Comparison of ENCODE assay signal across 22 mouse cellular contexts in the genomic region with DNA sequence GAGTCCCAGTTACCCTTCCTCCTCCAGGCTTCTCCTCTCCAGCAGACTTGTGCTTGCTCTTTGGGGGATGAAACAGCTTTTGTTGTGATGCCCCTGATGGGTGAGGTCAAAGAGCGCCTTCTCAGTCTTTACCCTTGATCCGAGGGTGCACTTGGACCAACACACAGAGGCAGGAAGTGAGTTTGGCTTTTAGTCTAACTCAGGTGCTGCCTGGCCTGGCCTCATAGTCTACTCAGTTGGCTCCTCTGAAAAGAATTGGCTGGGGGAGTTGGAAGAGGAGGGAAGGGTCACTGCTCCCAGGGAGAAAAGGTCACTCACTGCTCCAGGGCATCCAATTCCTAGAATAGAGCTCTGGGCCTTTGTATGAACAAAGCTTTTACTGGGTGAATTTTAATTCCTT. TPM values are rescaled to one million over a fixed set of nuclear protein-coding genes. Genes with fewer than 3 reads are reported as not detected.
DNase-seq lines count a peak whose midpoint lies in the region; TF ChIP-seq lines count a peak whose summit lies in the region.
"Had no signal": no experiment of that assay in that cellular context is flagged by ENCODE, and none has a peak within 500 bp of the region (broad histone marks: within the 10 kb centered on the region; RNA-seq: fewer than 3 reads in every experiment).

No protein-coding gene starts in this region.

- TF ChIP-seq POLR2A in ES-Bruce4 (IDR thresholded peaks at IDR 0.05; ENCODE audit: insufficient read depth, low read length), result no peak

- no peaks in the 10 kb centered on the region for H3K27me3 ChIP-seq in heart, embryonic 10.5 days (ENCODE audit: insufficient read depth, poor library complexity, severe bottlenecking)
- no peaks in the 10 kb centered on the region for H3K27me3 ChIP-seq in ES-Bruce4 (ENCODE audit: control insufficient read depth, insufficient read depth, low read length, poor library complexity, severe bottlenecking)
- H3K27me3 ChIP-seq: forebrain, embryonic 13.5 days; hindbrain, embryonic 12.5 days; intestine, embryonic 15.5 days; liver, embryonic 12.5 days had no signal

- WGBS in heart, embryonic 10.5 days, result 82% methylated on average over 2 of the region's 2 CpGs

- peak; percentile 71; the same call in 1 of the 2 replicates for TF ChIP-seq EP300 in ES-Bruce4 (IDR thresholded peaks at IDR 0.05; ENCODE audit: insufficient read depth, low read depth, low read length)

- no peak for DNase-seq in heart, embryonic 10.5 days (ENCODE audit: low spot score)
- DNase-seq in heart, postnatal 14 days, result no peak
- DNase-seq in kidney, adult 8-10 months, result peak; percentile 57 to 70
- DNase-seq in kidney, postnatal 4 days, result no peak
- peak; percentile 18 for DNase-seq in R1 (ENCODE audit: low read depth, low spot score)
- no peak for DNase-seq in left cerebral cortex, adult 11 months (ENCODE audit: low spot score)
- DNase-seq: adrenal gland, postnatal 10 days; B cell, adult 2 months; cerebellum, adult 9-11 months; gastrocnemius, postnatal 10 days; heart, adult 2 months; lung, embryonic 14.5 days; lung, postnatal 36 days; retina, postnatal 1 day; right cerebral cortex, postnatal 4 days had no signal

- no peak overlapping the region for H3K4me3 ChIP-seq in heart, embryonic 10.5 days
- H3K4me3 ChIP-seq in ES-Bruce4 (ENCODE audit: low read depth, low read length), result no peak overlapping the region
- H3K4me3 ChIP-seq: embryonic facial prominence, embryonic 10.5 days; forebrain, embryonic 13.5 days; heart, adult 2 months; hindbrain, embryonic 12.5 days; intestine, embryonic 15.5 days; limb, embryonic 10.5 days; liver, embryonic 12.5 days had no signal

- H3K27ac ChIP-seq in heart, embryonic 10.5 days, result peak overlapping the region; percentile 16; the same call in 1 of the 2 replicates
- H3K27ac ChIP-seq in ES-Bruce4 (ENCODE audit: insufficient read depth, low read length), result peak overlapping the region; percentile 24
- H3K27ac ChIP-seq: embryonic facial prominence, embryonic 10.5 days; forebrain, embryonic 13.5 days; heart, adult 2 months; hindbrain, embryonic 12.5 days; intestine, embryonic 15.5 days; limb, embryonic 10.5 days; liver, embryonic 12.5 days had no signal

- H3K4me1 ChIP-seq in heart, embryonic 10.5 days, result no peaks in the 10 kb centered on the region
- H3K4me1 ChIP-seq in ES-Bruce4 (ENCODE audit: control insufficient read depth, insufficient read depth, low read length), result peaks cover 4% of the 10 kb centered on the region
- H3K4me1 ChIP-seq: forebrain, embryonic 13.5 days; hindbrain, embryonic 12.5 days; intestine, embryonic 15.5 days; limb, embryonic 10.5 days; liver, embryonic 12.5 days had no signal

- H3K9me3 ChIP-seq in heart, embryonic 10.5 days, result no peaks in the 10 kb centered on the region
- no peaks in the 10 kb centered on the region for H3K9me3 ChIP-seq in ES-Bruce4 (replicated peaks; ENCODE audit: control insufficient read depth, insufficient read depth, low read length, poor library complexity, severe bottlenecking)
- H3K9me3 ChIP-seq: embryonic facial prominence, embryonic 10.5 days; forebrain, embryonic 13.5 days; hindbrain, embryonic 12.5 days; intestine, embryonic 15.5 days; limb, embryonic 10.5 days; liver, embryonic 12.5 days had no signal

- H3K9ac ChIP-seq in ES-Bruce4 (ENCODE audit: low read depth, poor library complexity, severe bottlenecking), result no peak overlapping the region
- H3K9ac ChIP-seq: forebrain, embryonic 13.5 days; hindbrain, embryonic 12.5 days; intestine, embryonic 15.5 days; liver, embryonic 12.5 days; lung, embryonic 14.5 days had no signal

- intact Hi-C loops in heart, postnatal 14 days (cut with DNase I), result no loop called here

- no peak for TF ChIP-seq CTCF in ES-Bruce4 (IDR thresholded peaks at IDR 0.05; ENCODE audit: low read depth, low read length)

- peaks cover 88% of the 10 kb centered on the region for H3K36me3 ChIP-seq in heart, embryonic 10.5 days
- H3K36me3 ChIP-seq in ES-Bruce4 (ENCODE audit: control insufficient read depth, insufficient read depth, low read length, poor library complexity, severe bottlenecking), result peaks cover 10% of the 10 kb centered on the region; the same call in 1 of the 2 replicates

RNA-seq across cellular contexts. Expression of a gene that starts 16.6 kb away (rescaled TPM):
- 241 and 269 TPM in 2 replicates for polyA plus RNA-seq in heart, embryonic 10.5 days (2016; fragmentation: Nextera tagmentation; extraction: Ambion mirVana)
- 100 to 1,000 TPM; 525 to 538 TPM for total RNA-seq in heart, postnatal 14 days (2021)
- polyA plus RNA-seq in ES-Bruce4 (2011; ENCODE audit: insufficient read depth, insufficient read length, low read depth, missing spikeins), result 122 and 131 TPM in 2 replicates

RNA-seq across cellular contexts. Expression of a gene that starts 43.4 kb away (rescaled TPM):
- 0.01 and 0.05 TPM in 2 replicates for polyA plus RNA-seq in heart, embryonic 10.5 days (2016; fragmentation: Nextera tagmentation; extraction: Ambion mirVana)
- under 1 TPM; 0.22 to 0.45 TPM for total RNA-seq in heart, postnatal 14 days (2021)
- not detected in 2 replicates for polyA plus RNA-seq in ES-Bruce4 (2011; ENCODE audit: insufficient read depth, insufficient read length, low read depth, missing spikeins)

Comparison
In these comparisons a context has a peak if more than half of its experiments do, and no peak if none do; other contexts are left out.
1. DNase-seq: peak in kidney, adult 8-10 months (2 of 2) and R1 (single experiment); none in heart, embryonic 10.5 days (single experiment), heart, postnatal 14 days (0 of 2), kidney, postnatal 4 days (0 of 2) and left cerebral cortex, adult 11 months (single experiment).